Mouse (Mus musculus): Measurements from ENCODE around the gene Cul3.

- TF ChIP-seq GATA1 (IDR thresholded peaks at IDR 0.05; ENCODE audit: borderline replicate concordance, low read length) (no peak), FLI1 (IDR thresholded peaks at IDR 0.05; ENCODE audit: low read length) (no peak)
Measured at GRCm38 (mm10) chr1:80258632-80259031, 81.6 kb downstream of the Cul3 start.
